Mouse (Mus musculus): ENCODE measurements around the gene Vamp9. TPM values are rescaled to one million over a fixed set of nuclear protein-coding genes. Genes with fewer than 3 reads are reported as not detected.

Vamp9 gene
- not detected for polyA plus RNA-seq (2014; fragmentation: Illumina TruSeq; extraction: RNeasy Lipid Tissue Mini Kit (QIAGEN cat#74804); ENCODE audit: low read depth, low replicate concordance)

GRCm38 (mm10) chr5:99906181-99906956 is at the start of gene Vamp9:
Gene Vamp9 (plus strand): TSS chr5:99906254.

GRCm38 (mm10) chr5:99978699-99979442 is 72.8 kb downstream of the Vamp9 start, which contains the start of the genes Hnrnpd and 4930524J08Rik:
Gene Hnrnpd (minus strand): TSS chr5:99978938.
Gene 4930524J08Rik (plus strand): TSS chr5:99979061.

Other genes starting within 250 kb of the Vamp9 start
- gene Rasgef1b, start 177.2 kb upstream of the Vamp9 start, polyA plus RNA-seq (2014; fragmentation: Illumina TruSeq; extraction: RNeasy Lipid Tissue Mini Kit (QIAGEN cat#74804); ENCODE audit: low read depth, low replicate concordance), result 65.8 TPM
- gene Hnrnpd, start 72.7 kb downstream of the Vamp9 start, polyA plus RNA-seq (2014; fragmentation: Illumina TruSeq; extraction: RNeasy Lipid Tissue Mini Kit (QIAGEN cat#74804); ENCODE audit: low read depth, low replicate concordance), result 704 TPM
- gene 4930524J08Rik, start 72.8 kb downstream of the Vamp9 start, polyA plus RNA-seq (2014; fragmentation: Illumina TruSeq; extraction: RNeasy Lipid Tissue Mini Kit (QIAGEN cat#74804); ENCODE audit: low read depth, low replicate concordance), result 1.2 TPM
- 669 TPM for gene Hnrnpdl, start 133.4 kb downstream of the Vamp9 start, polyA plus RNA-seq (2014; fragmentation: Illumina TruSeq; extraction: RNeasy Lipid Tissue Mini Kit (QIAGEN cat#74804); ENCODE audit: low read depth, low replicate concordance)
- 23.9 TPM for gene Enoph1, start 133.7 kb downstream of the Vamp9 start, polyA plus RNA-seq (2014; fragmentation: Illumina TruSeq; extraction: RNeasy Lipid Tissue Mini Kit (QIAGEN cat#74804); ENCODE audit: low read depth, low replicate concordance)